Mouse (Mus musculus) testis, adult 2 months (tissue): ENCODE measurements around the gene Por.

Source experiments
- CTCF ChIP-seq: fragments of 200-500 bp; IDR thresholded peaks from 2 replicates; pipeline ENCODE4 v1.5.1; 2012; ENCODE audit warnings: low read depth, mild to moderate bottlenecking, inconsistent platforms, low read length, moderate library complexity; ENCODE audit not compliant: control insufficient read depth, insufficient read depth, insufficient replicate concordance
- POLR2A ChIP-seq: fragments of 200-500 bp; IDR thresholded peaks from 2 replicates; pipeline ENCODE4 v1.6.1; 2012; ENCODE audit warnings: low read depth, mild to moderate bottlenecking, inconsistent platforms, low read length, moderate library complexity; ENCODE audit not compliant: control insufficient read depth

DNA sequence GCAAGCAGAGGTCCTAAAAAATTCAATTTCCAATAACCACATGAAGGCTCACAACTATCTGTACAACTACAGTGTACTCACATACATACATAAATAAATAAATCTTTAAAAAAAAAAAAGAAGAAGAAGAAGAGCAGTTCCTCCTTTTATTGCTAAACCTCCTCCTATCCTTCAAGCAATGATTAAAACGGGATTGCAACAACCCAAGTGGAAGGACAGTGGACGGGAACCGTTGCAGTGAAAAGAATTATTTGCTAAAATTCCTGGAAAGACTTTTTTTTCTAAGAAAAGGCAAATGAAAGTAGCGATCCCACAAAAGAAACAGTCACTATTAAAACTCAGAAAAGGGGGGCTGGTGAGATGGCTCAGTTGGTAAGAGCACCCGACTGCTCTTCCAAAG, 2.9 kb upstream of the Por start:
- no peak for TF ChIP-seq POLR2A
- TF ChIP-seq CTCF = no peak
